Mouse (Mus musculus): ENCODE data around the gene Nkx2-2. TPM values are rescaled to one million over a fixed set of nuclear protein-coding genes. Genes with fewer than 3 reads are reported as not detected.
"Not testable (repeated sequence)": the region's sequence is repeated elsewhere in the genome, so short reads cannot be mapped to it uniquely, and the experiment has no call there.

Gene Nkx2-2
- polyA plus RNA-seq, 1 experiment from 2014 or later, result not detected

DNA sequence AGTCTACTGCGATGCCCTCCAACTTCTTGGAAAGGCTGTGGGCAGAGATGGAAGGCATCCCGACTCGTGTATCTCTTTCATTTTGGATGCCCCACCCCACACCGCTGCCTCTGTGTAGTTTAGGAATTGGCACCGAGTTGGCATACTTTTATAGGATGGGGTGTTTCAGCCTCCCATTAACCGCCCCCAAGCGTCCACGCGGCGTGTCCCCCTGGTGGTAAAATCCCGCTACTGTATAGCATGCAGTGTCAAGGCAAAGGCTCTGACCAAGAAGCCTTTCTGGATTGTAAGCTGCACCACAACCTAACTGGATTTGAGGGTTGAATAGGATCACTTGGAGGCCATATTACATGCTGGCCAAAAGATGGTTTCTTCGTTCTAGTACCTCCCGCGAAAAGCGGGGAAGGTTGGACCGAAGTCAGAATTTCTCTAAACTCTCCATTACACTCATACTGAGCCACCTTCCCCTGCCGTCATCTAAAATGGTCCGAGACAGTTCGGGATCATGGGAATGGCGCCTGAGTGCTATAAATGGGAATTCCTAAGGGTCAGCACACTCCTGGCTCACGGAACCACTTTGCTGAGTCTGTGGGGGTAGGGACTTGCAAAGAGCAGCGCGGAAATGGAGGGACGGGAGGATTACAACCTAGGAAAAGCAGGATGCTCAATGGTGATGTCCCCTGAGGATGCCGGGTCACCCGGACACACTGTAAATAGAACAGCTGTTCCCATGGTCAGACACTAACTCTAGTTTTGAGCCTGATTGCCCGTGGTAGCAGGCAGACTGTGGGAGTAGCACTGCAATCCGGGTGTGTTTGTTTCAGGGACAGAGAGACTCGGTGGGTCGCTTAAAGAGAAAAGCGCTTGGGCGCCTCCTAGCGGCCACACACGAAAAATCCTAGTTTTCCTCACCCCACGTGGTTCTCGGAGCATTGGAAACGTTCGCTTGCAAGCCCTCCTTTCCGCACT, 15.7 kb downstream of the Nkx2-2 start:
- under 1% methylated on average over 39 of the region's 39 CpGs for WGBS
- H3K4me1 ChIP-seq, result peaks cover 12% of the 10 kb centered on the region
- no peak overlapping the region for H3K27ac ChIP-seq (replicated peaks)
- peak; percentile 63 for ATAC-seq (ENCODE audit: insufficient number of reproducible peaks, low FRiP score, low TSS enrichment, low read depth)
- H3K27me3 ChIP-seq, result peaks cover 87% of the 10 kb centered on the region
- no peak overlapping the region for H3K9ac ChIP-seq
- H3K9me3 ChIP-seq (replicated peaks), result no peaks in the 10 kb centered on the region
- H3K36me3 ChIP-seq, result no peaks in the 10 kb centered on the region
- peak overlapping the region; percentile 37 for H3K4me3 ChIP-seq (replicated peaks)
- H3K4me2 ChIP-seq (replicated peaks), result peak overlapping the region; percentile 57

- peaks cover 82% of the 10 kb centered on the region for H3K27me3 ChIP-seq
- peaks cover 12% of the 10 kb centered on the region for H3K4me1 ChIP-seq
- no peaks in the 10 kb centered on the region for H3K36me3 ChIP-seq
- H3K9ac ChIP-seq, result no peak overlapping the region
- no peak overlapping the region for H3K27ac ChIP-seq (replicated peaks)
- H3K4me2 ChIP-seq (replicated peaks), result peak overlapping the region; percentile 57
- ATAC-seq (ENCODE audit: insufficient number of reproducible peaks, low FRiP score, low TSS enrichment, low read depth), result no peak
- peak overlapping the region; percentile 37 for H3K4me3 ChIP-seq (replicated peaks)
- no peaks in the 10 kb centered on the region for H3K9me3 ChIP-seq (replicated peaks)
- WGBS, result 8% methylated on average over 10 of the region's 10 CpGs
Measured at GRCm38 (mm10) chr2:147177672-147178071, 16.4 kb downstream of the Nkx2-2 start.

DNA sequence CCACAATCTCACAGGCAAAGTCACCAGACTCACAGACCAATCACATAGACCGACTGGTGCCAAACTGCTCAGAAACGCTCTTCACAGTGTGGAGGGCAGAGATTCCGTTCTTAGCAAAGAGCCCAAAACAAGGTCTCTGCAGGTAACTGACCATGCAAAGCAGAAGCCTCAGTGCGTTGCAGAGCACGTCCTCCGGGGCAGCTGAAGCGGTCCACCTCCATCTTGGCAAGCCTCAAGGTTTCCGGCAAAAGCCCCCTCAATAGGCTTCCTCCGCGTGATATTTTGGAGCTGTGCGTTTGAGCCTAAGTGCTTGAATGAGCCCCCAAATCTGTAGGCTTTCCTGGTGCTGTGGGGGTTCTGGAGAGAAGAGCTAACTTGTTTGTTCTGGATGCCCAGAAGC, 18.7 kb downstream of the Nkx2-2 start:
- Histone ChIP-seq H3K27ac (replicated peaks) (no peak overlapping the region), H3K27me3 (peaks cover 60% of the 10 kb centered on the region), H3K36me3 (no peaks in the 10 kb centered on the region), H3K9me3 (replicated peaks) (no peaks in the 10 kb centered on the region), H3K4me2 (replicated peaks) (no peak overlapping the region), H3K4me3 (replicated peaks) (no peak overlapping the region), H3K4me1 (peaks cover 12% of the 10 kb centered on the region), H3K9ac (no peak overlapping the region)
- no peak for ATAC-seq (ENCODE audit: insufficient number of reproducible peaks, low FRiP score, low TSS enrichment, low read depth)
- WGBS, result 85% methylated on average over 11 of the region's 11 CpGs

- no peak overlapping the region for H3K27ac ChIP-seq (replicated peaks)
- no peak overlapping the region for H3K9ac ChIP-seq
- ATAC-seq (ENCODE audit: insufficient number of reproducible peaks, low FRiP score, low TSS enrichment, low read depth), result no peak
- no peak overlapping the region for H3K4me3 ChIP-seq (replicated peaks)
- no peaks in the 10 kb centered on the region for H3K36me3 ChIP-seq
- no peaks in the 10 kb centered on the region for H3K9me3 ChIP-seq (replicated peaks)
- H3K4me1 ChIP-seq, result peaks cover 10% of the 10 kb centered on the region
- no peak overlapping the region for H3K4me2 ChIP-seq (replicated peaks)
- peaks cover 44% of the 10 kb centered on the region for H3K27me3 ChIP-seq
Measured at GRCm38 (mm10) chr2:147173751-147174150, 20.3 kb downstream of the Nkx2-2 start.

DNA sequence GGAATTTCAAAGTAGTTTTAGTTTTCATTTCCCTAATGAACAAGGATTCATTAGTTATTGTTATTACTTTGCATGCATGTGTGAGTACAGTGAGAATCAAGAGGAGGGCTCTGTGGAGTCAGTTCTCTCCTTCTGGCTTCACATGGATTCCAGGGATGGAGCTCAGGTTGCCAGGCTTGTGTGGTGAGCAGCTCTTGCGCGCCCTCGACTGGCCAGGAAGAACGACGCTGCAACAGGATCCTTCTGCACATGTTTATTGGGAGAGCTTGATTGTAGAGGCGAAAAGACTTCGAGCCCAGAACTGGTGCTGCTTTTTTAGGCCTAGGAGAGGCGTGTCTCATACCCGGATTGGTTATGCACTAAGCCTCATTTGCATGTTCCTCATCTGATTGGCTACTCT, 23.5 kb downstream of the Nkx2-2 start:
- not testable (repeated sequence) for H3K4me3 ChIP-seq (replicated peaks); H3K4me1 ChIP-seq; H3K9ac ChIP-seq; H3K27ac ChIP-seq (replicated peaks); H3K36me3 ChIP-seq; ATAC-seq (ENCODE audit: insufficient number of reproducible peaks, low FRiP score, low TSS enrichment, low read depth); H3K9me3 ChIP-seq (replicated peaks); H3K4me2 ChIP-seq (replicated peaks)
- WGBS, result 78% methylated on average over 9 of the region's 9 CpGs
- peaks cover 23% of the 10 kb centered on the region for H3K27me3 ChIP-seq

DNA sequence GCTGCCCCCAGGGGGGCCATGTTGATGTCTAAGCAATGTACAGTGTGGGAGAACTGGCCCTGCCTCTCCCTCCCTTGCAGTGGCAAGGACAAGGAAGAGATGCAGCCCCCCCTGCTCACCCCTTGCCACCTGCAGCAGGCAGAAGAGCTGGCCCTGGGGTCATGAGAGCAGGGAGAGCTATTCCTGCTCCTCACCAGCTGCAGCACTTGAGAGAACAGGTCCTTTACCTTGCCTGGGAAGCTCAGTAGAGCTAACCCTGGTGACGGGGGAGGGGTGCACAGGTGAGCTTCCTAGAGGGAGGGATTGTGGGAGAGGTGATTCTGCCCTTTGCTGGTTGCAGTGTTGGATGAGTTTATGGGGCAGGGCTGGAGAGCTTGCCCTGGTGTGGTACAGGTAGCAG, 28.2 kb downstream of the Nkx2-2 start:
- Histone ChIP-seq H3K9me3 (replicated peaks) (no peaks in the 10 kb centered on the region), H3K4me3 (replicated peaks) (no peak overlapping the region), H3K36me3 (no peaks in the 10 kb centered on the region), H3K27me3 (0 out of 2 replicates have a peak, but pooled peaks cover 2% of the 10 kb centered on the region), H3K4me1 (no peaks in the 10 kb centered on the region), H3K9ac (no peak overlapping the region), H3K4me2 (replicated peaks) (no peak overlapping the region), H3K27ac (replicated peaks) (no peak overlapping the region)
- 86% methylated on average over 1 of the region's 1 CpGs for WGBS
- no peak for ATAC-seq (ENCODE audit: insufficient number of reproducible peaks, low FRiP score, low TSS enrichment, low read depth)

- Histone ChIP-seq H3K4me3 (replicated peaks) (no peak overlapping the region), H3K9me3 (replicated peaks) (no peaks in the 10 kb centered on the region), H3K4me1 (no peaks in the 10 kb centered on the region), H3K27me3 (0 out of 2 replicates have a peak, but pooled peaks cover 2% of the 10 kb centered on the region), H3K4me2 (replicated peaks) (no peak overlapping the region), H3K27ac (replicated peaks) (no peak overlapping the region), H3K9ac (no peak overlapping the region), H3K36me3 (no peaks in the 10 kb centered on the region)
- 73% methylated on average over 3 of the region's 3 CpGs for WGBS
- no peak for ATAC-seq (ENCODE audit: insufficient number of reproducible peaks, low FRiP score, low TSS enrichment, low read depth)
Measured at GRCm38 (mm10) chr2:147165376-147165775, 28.7 kb downstream of the Nkx2-2 start.

DNA sequence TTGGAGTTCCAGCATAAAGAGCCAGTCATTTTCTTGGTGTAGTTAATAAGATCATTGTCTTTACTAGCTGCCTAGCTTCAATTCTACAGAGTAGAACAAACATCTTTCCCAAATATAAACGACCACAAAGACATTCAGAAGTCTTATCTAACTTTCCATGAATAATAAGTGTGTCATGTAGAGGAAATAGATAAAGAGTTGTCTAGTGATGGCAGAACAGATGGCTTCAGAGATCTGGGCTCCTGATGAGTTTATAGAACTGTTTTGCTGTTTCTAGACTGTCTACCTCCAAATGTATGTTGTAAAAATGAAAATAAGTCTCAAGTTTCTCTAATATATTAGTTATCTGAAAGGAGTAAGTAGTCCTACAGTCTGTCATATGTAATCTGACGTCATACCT, 41.5 kb downstream of the Nkx2-2 start:
- ATAC-seq (ENCODE audit: insufficient number of reproducible peaks, low FRiP score, low TSS enrichment, low read depth), result no peak
- no peaks in the 10 kb centered on the region for H3K36me3 ChIP-seq
- 61% methylated on average over 2 of the region's 2 CpGs for WGBS

More for the DNA sequence above, 41.5 kb downstream of the Nkx2-2 start:
- Histone ChIP-seq H3K4me1 (no peaks in the 10 kb centered on the region), H3K27ac (replicated peaks) (no peak overlapping the region), H3K9me3 (replicated peaks) (no peaks in the 10 kb centered on the region), H3K9ac (no peak overlapping the region), H3K4me3 (replicated peaks) (no peak overlapping the region), H3K27me3 (no peaks in the 10 kb centered on the region), H3K4me2 (replicated peaks) (no peak overlapping the region)

Other genes starting within 250 kb of the Nkx2-2 start
- gene Xrn2, start 181.2 kb downstream of the Nkx2-2 start, polyA plus RNA-seq (2015; fragmentation: Nextera tagmentation; extraction: Ambion mirVana), result 62.8 and 65.8 TPM in 2 replicates
- not detected in 2 replicates for gene Nkx2-4, start 108.8 kb downstream of the Nkx2-2 start, polyA plus RNA-seq (2015; fragmentation: Nextera tagmentation; extraction: Ambion mirVana)
- 8.9 and 9.6 TPM in 2 replicates for gene Pax1, start 167.7 kb upstream of the Nkx2-2 start, polyA plus RNA-seq (2015; fragmentation: Nextera tagmentation; extraction: Ambion mirVana)